11 mouse cellular contexts compared by ENCODE assay signal in genomic region chr2:157074772-157075171, GRCm38 (mm10). TPM values are rescaled to one million over a fixed set of nuclear protein-coding genes. Genes with fewer than 3 reads are reported as not detected.
DNase-seq lines count a peak whose midpoint lies in the region; ATAC-seq and TF ChIP-seq lines count a peak whose summit lies in the region.
"Had no signal": no experiment of that assay in that cellular context is flagged by ENCODE, and none has a peak within 500 bp of the region (broad histone marks: within the 10 kb centered on the region; RNA-seq: fewer than 3 reads in every experiment).

No protein-coding gene starts in this region.

- H3K4me1 ChIP-seq in embryonic fibroblast, embryonic 13.5 days (ENCODE audit: control insufficient read depth, insufficient read depth, low read length) = peaks cover 46% of the 10 kb centered on the region
- peaks cover 68% of the 10 kb centered on the region for H3K4me1 ChIP-seq in hindbrain, postnatal 0 days (ENCODE audit: insufficient read depth, low read length)
- peaks cover 83% of the 10 kb centered on the region for H3K4me1 ChIP-seq in neural tube, embryonic 13.5 days (replicated peaks)

- no peak for TF ChIP-seq CTCF in embryonic fibroblast, embryonic 13.5 days (IDR thresholded peaks at IDR 0.05; ENCODE audit: borderline replicate concordance, insufficient read depth, low read length)
- no peak for TF ChIP-seq CTCF in hindbrain, postnatal 0 days (IDR thresholded peaks at IDR 0.05; ENCODE audit: low read depth)

- H3K9ac ChIP-seq in hindbrain, postnatal 0 days (replicated peaks; ENCODE audit: low read length) = 0 out of 2 replicates have a peak overlapping the region, but pooled peaks have one; percentile 29
- peak overlapping the region; percentile 100 for H3K9ac ChIP-seq in neural tube, embryonic 13.5 days

- DNase-seq in kidney, postnatal 10 days = peak; percentile 35
- no peak for DNase-seq in kidney, postnatal 4 days
- no peak for DNase-seq in hindbrain, postnatal 0 days (ENCODE audit: low spot score)
- DNase-seq in right cerebral cortex, postnatal 10 days (ENCODE audit: low spot score in 2 of 2) = no peak
- DNase-seq in left cerebral cortex, adult 8-10 months (ENCODE audit: low spot score in 2 of 2) = no peak
- DNase-seq in adrenal gland, adult 2 months = no peak

- no peak for ATAC-seq in hindbrain, postnatal 0 days
- no peak for ATAC-seq in neural tube, embryonic 13.5 days (ENCODE audit: low read depth)
- ATAC-seq: Patski had no signal

- no peak for TF ChIP-seq POLR2A in embryonic fibroblast, embryonic 13.5 days (IDR thresholded peaks at IDR 0.05; ENCODE audit: low read depth, low read length)

- no peaks in the 10 kb centered on the region for H3K27me3 ChIP-seq in hindbrain, postnatal 0 days (ENCODE audit: insufficient read depth, low read length)
- H3K27me3 ChIP-seq in neural tube, embryonic 13.5 days = no peaks in the 10 kb centered on the region
- H3K27me3 ChIP-seq: Patski had no signal

- no peak overlapping the region for H3K4me3 ChIP-seq in embryonic fibroblast, embryonic 13.5 days (ENCODE audit: insufficient read depth, low read length)
- H3K4me3 ChIP-seq in hindbrain, postnatal 0 days (ENCODE audit: low read length) = peak overlapping the region; percentile 77; the same call in 1 of the 2 replicates
- H3K4me3 ChIP-seq in neural tube, embryonic 13.5 days = peak overlapping the region; percentile 8; the same call in 1 of the 2 replicates

- peak overlapping the region; percentile 87 for H3K4me2 ChIP-seq in hindbrain, postnatal 0 days (ENCODE audit: low read depth, low read length)
- peak overlapping the region; percentile 100 for H3K4me2 ChIP-seq in neural tube, embryonic 13.5 days

- WGBS in hindbrain, postnatal 0 days = 46% methylated on average over 5 of the region's 5 CpGs
- WGBS in neural tube, embryonic 13.5 days = 69% methylated on average over 5 of the region's 5 CpGs

- H3K36me3 ChIP-seq in hindbrain, postnatal 0 days (ENCODE audit: insufficient read depth, low read length) = no peaks in the 10 kb centered on the region
- H3K36me3 ChIP-seq in neural tube, embryonic 13.5 days = peaks cover 13% of the 10 kb centered on the region; the same call in 1 of the 2 replicates

- H3K27ac ChIP-seq in embryonic fibroblast, embryonic 13.5 days (ENCODE audit: insufficient read depth, low read length) = 0 out of 2 replicates have a peak overlapping the region, but pooled peaks have one; percentile 48
- H3K27ac ChIP-seq in hindbrain, postnatal 0 days = peak overlapping the region; percentile 34; the same call in 1 of the 2 replicates
- peak overlapping the region; percentile 33; the same call in 1 of the 2 replicates for H3K27ac ChIP-seq in neural tube, embryonic 13.5 days (replicated peaks)

- H3K9me3 ChIP-seq in hindbrain, postnatal 0 days (ENCODE audit: low read length) = no peaks in the 10 kb centered on the region
- H3K9me3 ChIP-seq in neural tube, embryonic 13.5 days = no peaks in the 10 kb centered on the region

RNA-seq across cellular contexts. Expression of gene Soga1, which starts 4.3 kb away (rescaled TPM):
- 20.2 and 21.8 TPM in 2 replicates for polyA plus RNA-seq in embryonic fibroblast, embryonic 13.5 days (2011; ENCODE audit: insufficient read length, low read depth, missing spikeins)
- total RNA-seq in hindbrain, postnatal 0 days (2014; rRNA removed) = 120 and 151 TPM in 2 replicates
- 3.5 and 3.6 TPM in 2 replicates for polyA plus RNA-seq in hindbrain, postnatal 0 days (2015; fragmentation: Nextera tagmentation; extraction: Ambion mirVana)
- polyA plus RNA-seq in neural tube, embryonic 13.5 days (2015; fragmentation: Nextera tagmentation; extraction: Ambion mirVana) = 4.5 and 5.9 TPM in 2 replicates
- 10 to 100 TPM; 19.4 to 25.6 (median 22.0) TPM for total RNA-seq in left cerebral cortex, adult 8-10 months (2022)
- 10 to 100 TPM; 30.9 to 36.6 TPM for total RNA-seq in adrenal gland, adult 2 months (2021)
- polyA plus RNA-seq in adrenal gland, adult 2 months (2012; rRNA removed) = 31.1 and 33.1 TPM in 2 replicates

RNA-seq across cellular contexts. Expression of gene Tldc2, which starts 12.1 kb away (rescaled TPM):
- not detected in 2 replicates for polyA plus RNA-seq in embryonic fibroblast, embryonic 13.5 days (2011; ENCODE audit: insufficient read length, low read depth, missing spikeins)
- not detected in 2 replicates for total RNA-seq in hindbrain, postnatal 0 days (2014; rRNA removed)
- 0.43 TPM in 1 of 2 replicates, not detected in the other for polyA plus RNA-seq in hindbrain, postnatal 0 days (2015; fragmentation: Nextera tagmentation; extraction: Ambion mirVana)
- polyA plus RNA-seq in neural tube, embryonic 13.5 days (2015; fragmentation: Nextera tagmentation; extraction: Ambion mirVana) = not detected in 2 replicates
- not detected for total RNA-seq in left cerebral cortex, adult 8-10 months (2022)
- total RNA-seq in adrenal gland, adult 2 months (2021) = not detected
- 0.19 TPM in 1 of 2 replicates, not detected in the other for polyA plus RNA-seq in adrenal gland, adult 2 months (2012; rRNA removed)
- polyA plus RNA-seq: gonadal fat pad, adult 2 months; limb, embryonic 11.5 days had no signal
